Mouse (Mus musculus) forebrain, embryonic 14.5 days (tissue): ENCODE measurements at regions not wholly inside any gene's neighbourhood (a gene's known extent, or its start where the extent isn't known, plus 50 kb on each side); places are given as distances from the start of the nearest gene placed in this dataset.

Experiments
- ATAC-seq: fragments of 200-750 bp; cut with Nextera tagmentation; 2 replicates; pipeline ENCODE4 v1.8.0; 2017; ENCODE audit warnings: mild to moderate bottlenecking, moderate library complexity
- DNase-seq: peaks from one replicate; pipeline ENCODE4 v3.0.0-alpha.2; 2015; ENCODE audit warnings: low spot score
- H3K27ac ChIP-seq: fragments of 300-500 bp; sonication (generic); 2 replicates; pipeline ENCODE4 v1.5.1; 2014; ENCODE audit warnings: low read depth, mild to moderate bottlenecking, control low read depth, low read length, moderate library complexity
- H3K27me3 ChIP-seq: fragments of 300-500 bp; sonication (generic); replicated peaks from 2 replicates; pipeline ENCODE4 v1.6.1; 2014; ENCODE audit warnings: low read length, control low read depth, mixed read lengths; ENCODE audit not compliant: control insufficient read depth, insufficient read depth
- H3K36me3 ChIP-seq: fragments of 300-500 bp; sonication (generic); 2 replicates; pipeline ENCODE4 v1.6.1; 2014; ENCODE audit warnings: low read length, control low read depth; ENCODE audit not compliant: control insufficient read depth, insufficient read depth
- H3K4me1 ChIP-seq: fragments of 300-500 bp; sonication (generic); 2 replicates; pipeline ENCODE4 v1.6.1; 2014; ENCODE audit warnings: antibody characterized with exemption, low read length, control low read depth; ENCODE audit not compliant: control insufficient read depth, insufficient read depth
- H3K4me2 ChIP-seq: fragments of 300-500 bp; sonication (generic); 2 replicates; pipeline ENCODE4 v1.6.1; 2014; ENCODE audit warnings: mild to moderate bottlenecking, control low read depth, low read length
- H3K4me3 ChIP-seq: fragments of 300-500 bp; sonication (generic); 2 replicates; pipeline ENCODE4 v1.5.1; 2014; ENCODE audit warnings: low read depth, low read length, control low read depth
- H3K9ac ChIP-seq: fragments of 300-500 bp; sonication (generic); 2 replicates; pipeline ENCODE4 v1.6.1; 2014; ENCODE audit warnings: mild to moderate bottlenecking, low read length, control low read depth, moderate library complexity
- H3K9me3 ChIP-seq: fragments of 300-500 bp; sonication (generic); replicated peaks from 2 replicates; pipeline ENCODE4 v1.6.1; 2016; ENCODE audit warnings: low read length, control low read depth, mixed read lengths; ENCODE audit not compliant: control insufficient read depth
- WGBS: fragments of 180-500 bp; shearing (Covaris S2); extraction: QIAGEN DNeasy Blood & Tissue Kit; methylation state at CpG from one replicate; pipeline ENCODE4 v1.1.7; 2014; 5-methylcytosine and 5-hydroxymethylcytosine counted together

DNA sequence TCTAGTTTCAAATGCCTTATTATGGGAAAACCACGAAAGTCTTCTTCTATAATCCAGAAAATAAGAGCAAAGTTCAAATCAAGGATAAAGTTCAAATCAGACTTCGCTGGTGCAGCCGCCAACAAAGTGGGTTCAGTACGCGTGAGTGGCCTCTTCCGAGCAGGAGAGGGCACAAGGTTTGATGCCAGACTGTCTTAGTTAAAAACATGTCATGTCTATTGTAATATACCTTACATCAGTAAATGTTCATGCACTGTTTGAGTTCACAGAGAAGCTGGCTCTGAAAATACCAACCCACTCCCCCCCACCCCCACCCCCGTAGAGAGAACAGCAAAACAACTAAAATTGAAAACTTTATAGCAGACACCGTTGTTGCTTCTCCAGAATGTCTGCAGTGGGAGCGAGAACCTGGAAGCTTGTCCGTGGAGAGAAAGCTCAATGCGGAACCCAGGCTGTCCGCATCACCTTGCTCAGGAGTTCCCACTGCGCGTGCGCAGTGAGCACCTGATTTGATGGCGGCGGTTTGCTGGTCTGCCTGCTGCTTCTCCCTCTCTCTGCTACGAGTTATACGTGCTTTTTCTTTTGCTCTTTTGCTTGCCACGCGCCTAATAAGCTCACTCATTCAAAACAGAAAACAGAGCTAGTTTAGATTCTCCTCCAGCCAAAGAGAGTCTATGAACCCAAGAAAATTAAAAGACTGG is 367.8 kb upstream of the 3110018I06Rik start:
- no peaks in the 10 kb centered on the region for H3K27me3 ChIP-seq
- WGBS, result 89% methylated on average over 21 of the region's 21 CpGs
- H3K27ac ChIP-seq, result no peak overlapping the region
- no peak overlapping the region for H3K4me2 ChIP-seq
- ATAC-seq (no peak), DNase-seq (no peak)
- no peaks in the 10 kb centered on the region; the same call in 1 of the 2 replicates for H3K4me1 ChIP-seq
- H3K9ac ChIP-seq, result no peak overlapping the region
- H3K4me3 ChIP-seq, result no peak overlapping the region
- H3K9me3 ChIP-seq, result no peaks in the 10 kb centered on the region
- H3K36me3 ChIP-seq, result no peaks in the 10 kb centered on the region

DNA sequence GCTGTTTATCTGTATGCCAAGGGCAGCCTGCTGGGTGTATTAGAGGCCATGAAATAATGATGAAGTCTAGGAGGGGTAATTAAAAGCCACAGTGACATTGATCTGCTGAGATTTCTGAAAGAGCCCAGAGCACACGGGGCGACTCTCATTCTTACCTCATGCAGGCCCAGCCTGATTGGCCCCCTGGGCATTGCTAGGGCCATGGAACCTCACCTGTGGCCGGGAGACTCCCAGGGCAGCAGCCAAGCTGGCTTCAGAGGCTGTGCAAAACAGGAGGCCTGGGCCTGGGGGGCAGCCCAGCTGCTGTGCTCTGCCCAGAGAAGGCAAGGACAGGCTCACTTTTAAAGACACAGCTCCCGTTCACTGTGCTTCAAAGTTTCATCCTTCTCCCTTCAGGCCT is 366.4 kb upstream of the 3110018I06Rik start:
- Histone ChIP-seq H3K4me2 (no peak overlapping the region), H3K27me3 (no peaks in the 10 kb centered on the region), H3K27ac (no peak overlapping the region), H3K9me3 (no peaks in the 10 kb centered on the region), H3K36me3 (no peaks in the 10 kb centered on the region), H3K4me1 (no peaks in the 10 kb centered on the region; the same call in 1 of the 2 replicates), H3K4me3 (no peak overlapping the region), H3K9ac (no peak overlapping the region)
- DNase-seq, result no peak
- no peak for ATAC-seq
- WGBS, result 38% methylated on average over 4 of the region's 4 CpGs

DNA sequence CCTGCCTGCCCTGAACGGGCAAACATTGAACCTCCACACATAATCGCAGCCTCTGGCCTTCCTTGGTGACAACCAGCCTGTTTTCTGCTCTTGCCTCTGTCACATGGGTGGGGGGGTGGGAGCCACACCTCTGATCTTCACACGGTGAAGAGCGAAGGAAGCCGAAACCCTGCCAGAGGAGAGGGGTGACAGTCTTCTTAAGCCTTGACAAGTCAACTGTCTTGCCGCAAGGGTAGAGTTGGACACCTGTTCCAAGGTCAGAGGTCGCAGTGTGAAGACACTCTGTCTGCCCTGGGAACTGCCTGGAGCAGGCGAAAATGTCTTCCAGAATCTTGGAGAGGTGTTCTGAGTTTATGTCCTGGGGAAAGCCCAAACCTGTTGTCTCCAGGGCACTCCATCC is 364.8 kb upstream of the 3110018I06Rik start:
- WGBS, result 96% methylated on average over 8 of the region's 8 CpGs
- H3K4me1 ChIP-seq, result no peaks in the 10 kb centered on the region; the same call in 1 of the 2 replicates
- no peak overlapping the region for H3K4me2 ChIP-seq
- H3K9me3 ChIP-seq, result no peaks in the 10 kb centered on the region
- H3K9ac ChIP-seq, result no peak overlapping the region
- no peak overlapping the region for H3K27ac ChIP-seq
- DNase-seq (no peak), ATAC-seq (no peak)
- no peaks in the 10 kb centered on the region for H3K27me3 ChIP-seq
- no peaks in the 10 kb centered on the region for H3K36me3 ChIP-seq
- H3K4me3 ChIP-seq, result no peak overlapping the region

DNA sequence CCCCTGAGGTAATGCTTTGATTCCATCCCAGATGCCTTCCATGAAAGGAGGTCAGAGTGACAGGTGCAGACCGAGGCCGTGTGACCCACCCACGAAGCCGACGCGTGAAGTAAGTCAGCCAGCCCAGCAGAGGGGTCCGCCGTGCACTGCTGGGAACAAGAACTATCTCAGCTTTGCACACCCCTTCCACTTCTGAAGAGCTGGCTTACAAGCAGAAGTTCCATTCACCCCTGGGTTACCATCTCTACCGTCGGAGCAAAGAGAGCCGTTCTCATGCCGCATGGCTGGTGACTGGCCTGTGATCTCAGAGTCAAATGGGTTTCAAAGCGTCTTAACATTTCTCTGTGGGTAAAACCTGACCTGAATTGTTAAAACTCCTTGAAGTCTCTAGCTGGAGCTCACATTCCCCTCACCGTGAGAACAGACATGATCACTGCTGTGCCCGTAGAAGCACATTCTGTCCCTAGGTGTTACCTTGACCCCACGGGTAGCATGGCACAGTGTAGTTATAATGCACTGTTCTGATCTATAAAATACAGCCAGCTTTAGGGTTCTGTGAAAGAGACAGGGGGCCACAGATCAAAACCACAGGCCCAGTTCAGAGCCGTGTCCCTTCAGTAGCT is 364.1 kb upstream of the 3110018I06Rik start:
- Histone ChIP-seq H3K27ac (no peak overlapping the region), H3K4me2 (no peak overlapping the region), H3K27me3 (no peaks in the 10 kb centered on the region), H3K4me1 (no peaks in the 10 kb centered on the region), H3K36me3 (no peaks in the 10 kb centered on the region), H3K4me3 (no peak overlapping the region), H3K9ac (no peak overlapping the region), H3K9me3 (no peaks in the 10 kb centered on the region)
- 90% methylated on average over 17 of the region's 17 CpGs for WGBS
- no peak for DNase-seq
- ATAC-seq, result no peak

DNA sequence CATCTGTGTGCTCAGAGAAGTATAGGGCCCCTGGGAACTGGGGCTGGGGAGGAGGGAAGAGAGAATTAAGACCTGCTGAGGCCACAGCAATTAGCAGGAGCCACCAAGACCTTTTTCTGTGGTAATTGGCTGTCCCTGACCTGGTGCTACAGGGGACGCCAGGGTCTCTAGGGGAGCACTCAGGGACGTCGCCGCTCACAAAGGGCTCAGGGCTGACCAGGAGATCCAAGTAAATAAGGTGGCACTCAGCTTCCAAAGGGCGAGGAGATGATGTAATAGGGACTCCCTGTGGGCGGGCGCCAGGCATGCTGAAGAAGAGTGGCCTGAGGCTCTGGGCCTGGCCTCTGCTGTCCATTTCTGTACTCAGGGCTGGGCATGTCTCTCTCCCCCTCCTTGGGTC is 363.2 kb upstream of the 3110018I06Rik start:
- ATAC-seq (no peak), DNase-seq (no peak)
- H3K9me3 ChIP-seq, result no peaks in the 10 kb centered on the region
- no peaks in the 10 kb centered on the region for H3K36me3 ChIP-seq
- H3K27ac ChIP-seq, result no peak overlapping the region
- H3K27me3 ChIP-seq, result no peaks in the 10 kb centered on the region
- no peak overlapping the region for H3K4me3 ChIP-seq
- H3K9ac ChIP-seq, result no peak overlapping the region
- H3K4me2 ChIP-seq, result no peak overlapping the region
- 33% methylated on average over 7 of the region's 7 CpGs for WGBS
- no peaks in the 10 kb centered on the region for H3K4me1 ChIP-seq

DNA sequence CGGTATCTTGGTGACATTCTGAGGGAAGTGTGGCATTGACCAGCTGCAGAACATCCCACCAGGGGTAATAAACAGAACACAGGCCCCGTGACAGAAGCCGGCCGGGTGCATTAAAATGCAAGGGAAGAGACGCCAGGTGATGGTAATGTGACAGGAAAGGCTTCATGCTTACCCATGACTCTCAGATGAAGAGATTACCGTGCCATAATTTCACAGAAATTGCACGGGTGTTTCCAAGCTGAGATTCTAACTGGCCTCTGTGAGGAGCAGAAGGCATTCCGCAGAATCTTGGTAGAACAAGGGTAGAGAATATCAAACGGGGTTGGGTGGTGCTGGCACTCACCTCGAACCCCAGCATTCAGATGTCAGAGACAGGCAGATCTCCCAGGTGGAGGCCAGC is 362.4 kb upstream of the 3110018I06Rik start:
- no peaks in the 10 kb centered on the region for H3K36me3 ChIP-seq
- no peaks in the 10 kb centered on the region for H3K4me1 ChIP-seq
- no peak overlapping the region for H3K27ac ChIP-seq
- ATAC-seq (no peak), DNase-seq (no peak)
- H3K9ac ChIP-seq, result no peak overlapping the region
- no peak overlapping the region for H3K4me3 ChIP-seq
- no peak overlapping the region for H3K4me2 ChIP-seq
- no peaks in the 10 kb centered on the region for H3K9me3 ChIP-seq
- no peaks in the 10 kb centered on the region for H3K27me3 ChIP-seq
- WGBS, result 92% methylated on average over 10 of the region's 10 CpGs

DNA sequence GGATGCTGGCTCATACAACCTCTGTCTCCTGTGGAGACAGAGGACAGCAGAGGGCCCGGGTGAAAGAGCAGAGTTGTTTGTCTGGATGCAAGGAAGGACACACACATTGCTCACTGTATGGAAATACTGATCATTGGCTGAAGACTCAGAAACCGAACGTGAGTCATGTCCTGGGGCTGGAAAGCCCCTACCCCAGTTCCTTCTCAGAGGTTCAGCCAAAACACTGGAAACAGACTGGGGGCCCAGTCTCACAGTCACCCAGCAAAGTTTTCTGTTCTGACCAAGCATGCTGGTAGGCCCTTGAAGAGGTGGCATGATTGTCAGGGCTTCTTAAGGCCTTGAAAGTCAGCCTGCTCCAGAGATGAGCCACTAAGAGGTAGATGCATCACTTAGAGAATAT is 360.8 kb upstream of the 3110018I06Rik start:
- WGBS, result 85% methylated on average over 3 of the region's 3 CpGs
- DNase-seq (no peak), ATAC-seq (no peak)
- H3K36me3 ChIP-seq, result no peaks in the 10 kb centered on the region
- no peaks in the 10 kb centered on the region for H3K4me1 ChIP-seq
- no peak overlapping the region for H3K4me2 ChIP-seq
- H3K9ac ChIP-seq, result no peak overlapping the region
- no peaks in the 10 kb centered on the region for H3K9me3 ChIP-seq
- H3K27ac ChIP-seq, result no peak overlapping the region
- no peak overlapping the region for H3K4me3 ChIP-seq
- H3K27me3 ChIP-seq, result no peaks in the 10 kb centered on the region

DNA sequence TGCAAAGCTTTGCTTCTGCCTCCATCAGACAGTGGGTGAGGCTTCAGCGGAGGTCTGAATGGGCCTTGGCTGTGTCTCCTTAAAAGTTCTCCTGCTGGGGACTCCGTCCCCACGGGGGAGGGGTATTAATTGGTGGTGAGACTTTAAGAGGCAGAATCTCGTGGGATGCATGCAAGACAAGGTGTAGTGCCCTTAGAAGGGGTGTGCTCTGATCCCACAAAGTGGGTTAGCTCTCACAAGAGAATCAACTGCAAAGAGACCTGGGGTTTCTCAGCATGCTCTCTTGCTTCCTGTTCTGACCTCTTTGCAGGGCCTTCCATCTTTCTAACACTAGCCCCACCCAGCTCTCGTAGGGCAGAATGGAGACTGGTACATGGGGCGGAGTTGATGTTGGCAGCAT is 359.2 kb upstream of the 3110018I06Rik start:
- Histone ChIP-seq H3K4me2 (no peak overlapping the region), H3K27ac (no peak overlapping the region), H3K36me3 (no peaks in the 10 kb centered on the region), H3K27me3 (no peaks in the 10 kb centered on the region), H3K9me3 (no peaks in the 10 kb centered on the region), H3K9ac (no peak overlapping the region), H3K4me3 (no peak overlapping the region), H3K4me1 (no peaks in the 10 kb centered on the region)
- WGBS, result 68% methylated on average over 6 of the region's 6 CpGs
- no peak for ATAC-seq
- DNase-seq, result no peak

DNA sequence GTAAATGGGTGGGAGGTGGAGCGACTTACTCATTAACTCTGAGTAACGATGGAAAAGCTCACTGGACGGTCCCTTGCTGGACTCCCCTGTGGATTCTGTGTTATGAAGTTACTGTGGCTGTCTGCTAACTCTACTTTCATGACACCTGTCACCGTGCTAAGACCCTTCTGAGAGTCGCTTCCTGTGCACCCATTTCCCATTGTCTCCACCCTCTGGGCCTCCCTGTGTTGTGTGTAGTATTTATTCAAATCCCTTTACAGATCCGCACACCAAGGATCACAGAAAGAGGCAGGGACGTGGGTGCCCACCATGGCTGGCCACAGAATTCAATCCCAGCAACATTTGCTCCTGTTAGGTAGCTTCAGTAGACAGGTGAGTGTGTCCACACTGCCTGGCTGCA is 357.1 kb upstream of the 3110018I06Rik start:
- no peak overlapping the region for H3K4me2 ChIP-seq
- no peak overlapping the region for H3K9ac ChIP-seq
- H3K4me1 ChIP-seq, result no peaks in the 10 kb centered on the region
- H3K27ac ChIP-seq, result no peak overlapping the region
- no peak overlapping the region for H3K4me3 ChIP-seq
- no peaks in the 10 kb centered on the region for H3K36me3 ChIP-seq
- DNase-seq (no peak), ATAC-seq (no peak)
- H3K27me3 ChIP-seq, result no peaks in the 10 kb centered on the region
- 67% methylated on average over 7 of the region's 7 CpGs for WGBS
- H3K9me3 ChIP-seq, result no peaks in the 10 kb centered on the region
